Mouse (Mus musculus) kidney, adult 18-20 months (tissue): ENCODE measurements around the gene Rabl3.
A peak's percentile ranks its signal among the peaks of the same experiment; 100 is the strongest.

Experiments used
- DNase-seq: peaks from one replicate; pipeline ENCODE4 v3.0.0; 2021

Gene Rabl3

GRCm38 (mm10) chr16:37539611-37540580, at the start of gene Rabl3, which contains the start of gene Gtf2e1:
Rabl3 (plus strand) TSS chr16:37539885.
Gtf2e1 (minus strand) TSS chr16:37539789.
- peak; percentile 98 for DNase-seq

- DNase-seq: no peak
These were observed 44.7 kb upstream of the Rabl3 start for GRCm38 (mm10) chr16:37495017-37495416.

- DNase-seq: no peak
These were observed 41.1 kb upstream of the Rabl3 start for GRCm38 (mm10) chr16:37498581-37498980.

GRCm38 (mm10) chr16:37504517-37504916, 35.2 kb upstream of the Rabl3 start:
- no peak for DNase-seq

- DNase-seq: no peak
These were observed 32.9 kb upstream of the Rabl3 start for GRCm38 (mm10) chr16:37506751-37507150.

- DNase-seq: no peak
These were observed 28.2 kb upstream of the Rabl3 start for GRCm38 (mm10) chr16:37511489-37511888.

- no peak for DNase-seq
These were observed 25.0 kb upstream of the Rabl3 start for GRCm38 (mm10) chr16:37514644-37515043.

GRCm38 (mm10) chr16:37516376-37516993, 23.2 kb upstream of the Rabl3 start:
- no peak for DNase-seq

- DNase-seq: no peak
These were observed 22.0 kb upstream of the Rabl3 start for GRCm38 (mm10) chr16:37517596-37518211.

GRCm38 (mm10) chr16:37518662-37519061, 21.0 kb upstream of the Rabl3 start:
- no peak for DNase-seq

- no peak for DNase-seq
These were observed 20.0 kb upstream of the Rabl3 start for GRCm38 (mm10) chr16:37519721-37520120.

- DNase-seq: no peak
These were observed 19.3 kb upstream of the Rabl3 start for GRCm38 (mm10) chr16:37520190-37521040.

GRCm38 (mm10) chr16:37522100-37522697, 17.5 kb upstream of the Rabl3 start:
- no peak for DNase-seq

GRCm38 (mm10) chr16:37525121-37525520, 14.6 kb upstream of the Rabl3 start:
- DNase-seq: no peak

- DNase-seq: no peak
These were observed 12.9 kb upstream of the Rabl3 start for GRCm38 (mm10) chr16:37526688-37527223.

GRCm38 (mm10) chr16:37530170-37530569, 9.5 kb upstream of the Rabl3 start:
- DNase-seq: peak; percentile 11

- DNase-seq: no peak
These were observed 7.6 kb upstream of the Rabl3 start for GRCm38 (mm10) chr16:37532046-37532445.

GRCm38 (mm10) chr16:37533369-37534068, 6.2 kb upstream of the Rabl3 start:
- no peak for DNase-seq

GRCm38 (mm10) chr16:37539240-37539610, 460 bp upstream of the Rabl3 start:
- no peak for DNase-seq

GRCm38 (mm10) chr16:37540776-37541175, 1.1 kb downstream of the Rabl3 start:
- DNase-seq: no peak

GRCm38 (mm10) chr16:37546312-37546711, 6.6 kb downstream of the Rabl3 start:
- DNase-seq: no peak
